Mouse (Mus musculus) natural killer cell, adult 2 months (primary cell): ENCODE data around the gene Tcaf1.

Experiments used
- DNase-seq, 2 experiments: peaks; one replicate each; pipeline ENCODE4 v3.0.0; 2022; ENCODE audit warnings: low spot score in 2 of 2

Gene Tcaf1

GRCm38 (mm10) chr6:42709291-42710211, at the start of gene Tcaf1:
Gene Tcaf1 (minus strand): TSS chr6:42710088.
- DNase-seq: no peak

DNA sequence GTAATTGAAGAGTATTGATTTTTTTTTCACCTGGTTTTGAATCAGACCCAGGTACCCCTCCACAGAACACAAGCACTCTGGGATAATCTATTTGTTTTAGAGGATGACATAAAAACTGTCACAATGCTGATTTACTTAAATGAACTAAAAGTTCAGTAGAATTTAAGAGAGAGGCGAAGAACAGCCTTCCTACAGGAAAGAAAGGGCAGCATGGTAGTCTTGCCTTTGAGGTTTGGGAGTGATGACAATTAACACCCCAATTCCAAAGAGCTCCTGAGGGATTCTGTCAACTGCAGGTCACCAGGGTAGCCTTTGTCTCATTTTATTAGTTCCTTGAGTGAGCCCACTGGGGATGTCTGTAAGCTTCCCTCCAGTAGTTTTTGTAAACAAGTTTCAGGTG, 46.2 kb upstream of the Tcaf1 start, which contains the start of gene Olfr38:
TSS of gene Olfr38 (plus strand) at position 301 of the 400 bp plus-strand sequence.
- no peak for DNase-seq

- no peak for DNase-seq
These were observed 38.0 kb upstream of the Tcaf1 start for GRCm38 (mm10) chr6:42747846-42748245.

- DNase-seq: no peak
These were observed 32.4 kb upstream of the Tcaf1 start for GRCm38 (mm10) chr6:42742303-42742702.

GRCm38 (mm10) chr6:42739071-42739470, 29.2 kb upstream of the Tcaf1 start, which contains the start of gene Olfr453:
Gene Olfr453 (plus strand): TSS chr6:42739371.
- DNase-seq: no peak

DNA sequence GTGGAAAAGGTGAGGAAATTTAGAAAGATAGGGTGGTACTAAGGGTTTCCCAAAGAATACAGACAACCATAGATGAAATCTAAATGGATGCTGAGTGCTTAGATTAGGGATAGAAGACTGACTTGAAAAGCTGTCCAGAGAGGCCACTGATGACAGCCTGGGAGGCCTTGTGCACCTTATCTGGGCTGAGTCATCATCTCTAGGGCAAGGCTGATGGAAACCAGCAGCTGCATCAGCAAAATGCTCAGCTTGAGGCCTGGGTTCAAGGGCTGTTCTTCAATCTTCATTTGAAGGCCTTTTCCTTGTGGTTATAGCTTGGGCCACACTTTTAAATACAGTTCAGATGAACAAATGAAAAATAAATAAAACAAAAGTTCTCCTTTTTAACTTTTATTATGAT, 8.1 kb upstream of the Tcaf1 start:
- no peak for DNase-seq

DNA sequence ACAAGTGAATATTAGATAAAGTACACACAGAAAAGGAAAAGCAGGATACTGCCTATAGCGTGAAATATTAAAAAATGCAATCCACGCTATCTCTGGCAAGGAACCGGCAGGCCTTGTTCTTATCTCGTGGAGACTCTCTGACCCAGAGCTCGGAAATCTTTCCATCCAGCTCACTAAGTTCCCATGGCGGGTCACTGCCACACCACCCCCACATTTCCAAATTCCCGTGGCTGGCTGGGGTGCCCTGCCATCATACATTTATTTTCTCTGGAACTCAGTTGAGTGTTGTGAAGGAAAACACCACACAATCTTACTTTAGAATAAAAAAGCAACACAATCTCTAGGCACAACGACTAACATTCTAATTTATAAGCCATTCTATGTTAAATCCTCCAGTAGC, 4.8 kb upstream of the Tcaf1 start:
- DNase-seq: no peak

GRCm38 (mm10) chr6:42692517-42693190, 17.2 kb downstream of the Tcaf1 start:
- no peak for DNase-seq

GRCm38 (mm10) chr6:42692154-42692516, 17.8 kb downstream of the Tcaf1 start:
- no peak for DNase-seq

- DNase-seq: no peak
These were observed 20.1 kb downstream of the Tcaf1 start for GRCm38 (mm10) chr6:42689761-42690160.

DNA sequence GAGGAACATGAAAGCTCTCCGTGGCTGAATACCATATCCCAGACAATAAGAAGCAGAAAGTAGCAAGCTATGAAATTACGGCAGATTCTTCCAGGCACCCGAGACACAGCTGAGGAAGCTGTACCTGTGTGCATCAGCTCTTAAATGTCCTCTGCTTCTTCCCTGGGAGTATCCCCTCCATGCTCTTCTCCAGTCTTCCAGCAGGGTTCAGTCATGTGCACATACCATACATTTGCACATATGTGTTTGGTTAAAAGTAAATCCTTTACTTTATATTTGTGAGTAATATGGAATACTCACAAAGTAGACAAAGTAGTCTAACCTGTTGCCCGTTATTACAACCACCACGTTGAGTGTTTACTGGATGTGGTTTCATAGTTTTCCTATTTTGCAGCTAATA, 22.0 kb downstream of the Tcaf1 start:
- no peak for DNase-seq

- no peak for DNase-seq
These were observed 29.8 kb downstream of the Tcaf1 start for GRCm38 (mm10) chr6:42680077-42680476.

DNA sequence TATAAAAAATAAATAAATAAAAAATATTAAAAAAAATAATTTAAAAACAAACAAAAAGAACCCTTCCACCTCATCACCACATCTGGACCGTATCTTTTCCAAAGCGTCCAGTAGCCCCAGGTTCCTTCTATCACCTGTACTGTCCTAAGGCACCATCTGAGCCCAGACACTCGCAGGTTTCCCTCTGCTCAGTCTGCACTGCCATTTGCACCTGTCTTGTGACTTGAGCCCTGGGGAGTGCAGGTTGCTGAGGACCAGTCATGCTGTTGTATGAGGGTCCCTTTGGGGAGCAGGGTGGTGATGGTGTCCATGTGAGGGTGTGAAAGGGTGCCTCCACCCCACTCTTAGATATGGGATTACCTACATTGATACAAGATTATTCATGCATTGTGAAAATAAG, 33.9 kb downstream of the Tcaf1 start:
- DNase-seq: no peak

GRCm38 (mm10) chr6:42671767-42672166, 38.1 kb downstream of the Tcaf1 start:
- DNase-seq: no peak

DNA sequence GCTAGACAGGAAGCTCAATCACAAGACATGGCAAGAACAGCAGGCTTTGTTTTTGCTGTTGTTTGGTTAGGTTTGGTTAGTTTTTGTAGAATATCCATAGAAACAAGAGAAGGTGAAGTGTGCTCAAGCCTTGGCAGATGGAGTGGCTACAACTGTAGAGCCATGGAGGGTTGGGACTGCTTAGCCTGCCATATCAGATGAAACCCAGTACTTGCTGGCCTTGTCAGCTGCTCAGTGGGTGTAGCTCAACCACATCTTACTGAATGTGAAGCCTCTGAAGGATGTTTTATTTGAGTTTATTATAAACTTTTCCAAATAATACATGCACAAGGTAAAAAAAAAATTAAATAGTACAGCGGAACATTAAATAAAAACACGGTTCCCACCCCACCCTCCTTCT, 42.2 kb downstream of the Tcaf1 start:
- DNase-seq: no peak

DNA sequence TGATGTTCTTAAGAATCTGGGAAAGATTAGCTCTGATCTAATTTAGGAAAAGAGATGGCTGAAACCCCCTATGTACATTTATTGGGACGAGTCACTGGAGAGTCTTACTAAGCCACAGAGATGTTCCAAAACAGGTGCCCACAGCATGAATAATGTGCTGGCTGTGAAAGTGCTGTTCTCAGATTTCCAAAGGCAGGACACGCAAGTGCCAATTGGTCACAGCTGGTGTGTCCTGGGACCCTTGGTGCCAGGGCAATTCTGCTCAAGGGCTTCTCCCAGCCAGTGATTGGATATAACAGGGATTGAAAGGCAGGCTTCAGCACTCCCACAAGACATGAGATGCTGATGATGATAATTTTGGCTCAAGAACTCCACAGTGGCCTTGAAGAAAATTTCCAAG, 48.1 kb downstream of the Tcaf1 start:
- DNase-seq: no peak

GRCm38 (mm10) chr6:42644912-42645549, 64.9 kb downstream of the Tcaf1 start, which contains the start of gene Tcaf2:
Gene Tcaf2 (minus strand): TSS chr6:42645254.
- peak; percentile 2 to 4 for DNase-seq

GRCm38 (mm10) chr6:42634393-42634792, 75.5 kb downstream of the Tcaf1 start:
- DNase-seq: no peak

GRCm38 (mm10) chr6:42631395-42631794, 78.5 kb downstream of the Tcaf1 start:
- no peak for DNase-seq
